Mouse (Mus musculus) liver, embryonic 13.5 days (tissue): ENCODE measurements around the gene P2rx7. TPM values are rescaled to one million over a fixed set of nuclear protein-coding genes. Genes with fewer than 3 reads are reported as not detected.
A peak's percentile ranks its signal among the peaks of the same experiment; 100 is the strongest.

Source experiments
- ATAC-seq: fragments of 200-750 bp; cut with Nextera tagmentation; 2 replicates; pipeline ENCODE4 v1.8.0; 2017; ENCODE audit warnings: low read depth, mild to moderate bottlenecking, moderate number of reproducible peaks, moderate library complexity
- DNase-seq: peaks from one replicate; pipeline ENCODE4 v3.0.0; 2022
- H3K27ac ChIP-seq: fragments of 300-500 bp; sonication (generic); 2 replicates; pipeline ENCODE4 v1.5.1; 2015; ENCODE audit warnings: moderate library complexity, mild to moderate bottlenecking, inconsistent platforms
- H3K27me3 ChIP-seq: fragments of 300-500 bp; sonication (generic); 2 replicates; pipeline ENCODE4 v1.6.1; 2015; ENCODE audit warnings: mild to moderate bottlenecking, inconsistent platforms
- H3K36me3 ChIP-seq: fragments of 300-500 bp; sonication (generic); 2 replicates; pipeline ENCODE4 v1.6.1; 2015; ENCODE audit warnings: mild to moderate bottlenecking, inconsistent platforms
- H3K4me1 ChIP-seq: fragments of 300-500 bp; sonication (generic); replicated peaks from 2 replicates; pipeline ENCODE4 v1.6.1; 2015; ENCODE audit warnings: inconsistent platforms
- H3K4me2 ChIP-seq: fragments of 300-500 bp; sonication (generic); 2 replicates; pipeline ENCODE4 v1.6.1; 2015; ENCODE audit warnings: inconsistent platforms, mild to moderate bottlenecking, moderate library complexity
- H3K4me3 ChIP-seq: fragments of 300-500 bp; sonication (generic); replicated peaks from 2 replicates; pipeline ENCODE4 v1.5.1; 2015; ENCODE audit warnings: mild to moderate bottlenecking, inconsistent platforms
- H3K9ac ChIP-seq: fragments of 300-500 bp; sonication (generic); 2 replicates; pipeline ENCODE4 v1.6.1; 2015; ENCODE audit warnings: mild to moderate bottlenecking, inconsistent platforms
- H3K9me3 ChIP-seq: fragments of 300-500 bp; sonication (generic); replicated peaks from 2 replicates; pipeline ENCODE4 v1.6.1; 2016; ENCODE audit warnings: inconsistent platforms
- WGBS: fragments of 180-500 bp; shearing (Covaris S2); methylation state at CpG from one replicate; pipeline ENCODE4 v1.1.7; 2015; ENCODE audit not compliant: insufficient replicate concordance; 5-methylcytosine and 5-hydroxymethylcytosine counted together
- polyA plus RNA-seq: library from polyadenylated mRNA; unstranded; fragments of >200 nt; fragmentation: Nextera tagmentation; extraction: Ambion mirVana; gene quantifications from 2 replicates; pipeline ENCODE4 v1.2.1, GENCODE M21; 2015

Gene P2rx7
- polyA plus RNA-seq, 1 experiment from 2014 or later = 1.3 TPM

GRCm38 (mm10) chr5:122624952-122625479, 18.7 kb upstream of the P2rx7 start:
- DNase-seq (no peak), ATAC-seq (peak; percentile 49; the same call in 1 of the 2 replicates)
- no peak overlapping the region for H3K4me2 ChIP-seq
- H3K9me3 ChIP-seq = no peaks in the 10 kb centered on the region
- H3K36me3 ChIP-seq = no peaks in the 10 kb centered on the region
- H3K9ac ChIP-seq = no peak overlapping the region
- H3K27me3 ChIP-seq = no peaks in the 10 kb centered on the region
- H3K27ac ChIP-seq = no peak overlapping the region
- peaks cover 25% of the 10 kb centered on the region for H3K4me1 ChIP-seq
- H3K4me3 ChIP-seq = no peak overlapping the region
- 53% methylated on average over 11 of the region's 11 CpGs for WGBS

GRCm38 (mm10) chr5:122625565-122626252, 18.0 kb upstream of the P2rx7 start:
- no peak overlapping the region for H3K4me2 ChIP-seq
- H3K9me3 ChIP-seq = no peaks in the 10 kb centered on the region
- ATAC-seq (no peak), DNase-seq (no peak)
- H3K9ac ChIP-seq = no peak overlapping the region
- WGBS = 68% methylated on average over 14 of the region's 14 CpGs
- H3K27me3 ChIP-seq = no peaks in the 10 kb centered on the region
- H3K4me1 ChIP-seq = peaks cover 25% of the 10 kb centered on the region
- no peak overlapping the region for H3K4me3 ChIP-seq
- H3K27ac ChIP-seq = no peak overlapping the region
- no peaks in the 10 kb centered on the region for H3K36me3 ChIP-seq

- no peaks in the 10 kb centered on the region for H3K27me3 ChIP-seq
- ATAC-seq = peak; percentile 60; the same call in 1 of the 2 replicates
- no peaks in the 10 kb centered on the region for H3K36me3 ChIP-seq
- H3K4me2 ChIP-seq = no peak overlapping the region
- no peak overlapping the region for H3K9ac ChIP-seq
- DNase-seq = peak; percentile 58
- 36% methylated on average over 2 of the region's 2 CpGs for WGBS
- no peak overlapping the region for H3K27ac ChIP-seq
- no peaks in the 10 kb centered on the region for H3K9me3 ChIP-seq
- peaks cover 19% of the 10 kb centered on the region for H3K4me1 ChIP-seq
- H3K4me3 ChIP-seq = no peak overlapping the region
These were observed 16.5 kb upstream of the P2rx7 start for GRCm38 (mm10) chr5:122627243-122627642.

- Histone ChIP-seq H3K4me3 (no peak overlapping the region), H3K27ac (no peak overlapping the region), H3K9me3 (no peaks in the 10 kb centered on the region), H3K4me2 (no peak overlapping the region), H3K4me1 (peaks cover 13% of the 10 kb centered on the region), H3K27me3 (no peaks in the 10 kb centered on the region), H3K9ac (no peak overlapping the region), H3K36me3 (no peaks in the 10 kb centered on the region)
- WGBS = 46% methylated on average over 8 of the region's 8 CpGs
- no peak for DNase-seq
- no peak for ATAC-seq
These were observed 8.5 kb upstream of the P2rx7 start for GRCm38 (mm10) chr5:122635228-122635627.

- H3K27ac ChIP-seq = no peak overlapping the region
- peaks cover 13% of the 10 kb centered on the region for H3K4me1 ChIP-seq
- no peaks in the 10 kb centered on the region for H3K27me3 ChIP-seq
- H3K4me2 ChIP-seq = no peak overlapping the region
- H3K9me3 ChIP-seq = no peaks in the 10 kb centered on the region
- ATAC-seq = no peak
- no peak for DNase-seq
- WGBS = 73% methylated on average over 9 of the region's 9 CpGs
- H3K4me3 ChIP-seq = no peak overlapping the region
- no peak overlapping the region for H3K9ac ChIP-seq
- H3K36me3 ChIP-seq = no peaks in the 10 kb centered on the region
These were observed 7.4 kb upstream of the P2rx7 start for GRCm38 (mm10) chr5:122636308-122636707.

GRCm38 (mm10) chr5:122636958-122637357, 6.8 kb upstream of the P2rx7 start:
- 0 out of 2 replicates have a peak overlapping the region, but pooled peaks have one; percentile 28 for H3K9ac ChIP-seq
- no peaks in the 10 kb centered on the region for H3K36me3 ChIP-seq
- no peaks in the 10 kb centered on the region for H3K9me3 ChIP-seq
- H3K4me3 ChIP-seq = no peak overlapping the region
- WGBS = 45% methylated on average over 16 of the region's 16 CpGs
- peaks cover 13% of the 10 kb centered on the region for H3K4me1 ChIP-seq
- DNase-seq = no peak
- H3K27me3 ChIP-seq = no peaks in the 10 kb centered on the region
- H3K4me2 ChIP-seq = 0 out of 2 replicates have a peak overlapping the region, but pooled peaks have one; percentile 9
- H3K27ac ChIP-seq = no peak overlapping the region
- ATAC-seq = no peak

GRCm38 (mm10) chr5:122638296-122638695, 5.4 kb upstream of the P2rx7 start:
- Histone ChIP-seq H3K4me3 (no peak overlapping the region), H3K4me1 (peaks cover 13% of the 10 kb centered on the region), H3K9ac (no peak overlapping the region), H3K27me3 (no peaks in the 10 kb centered on the region), H3K36me3 (no peaks in the 10 kb centered on the region), H3K4me2 (no peak overlapping the region), H3K9me3 (no peaks in the 10 kb centered on the region), H3K27ac (no peak overlapping the region)
- no peak for DNase-seq
- 27% methylated on average over 2 of the region's 2 CpGs for WGBS
- no peak for ATAC-seq

GRCm38 (mm10) chr5:122639517-122639916, 4.2 kb upstream of the P2rx7 start:
- Histone ChIP-seq H3K4me3 (no peak overlapping the region), H3K27me3 (no peaks in the 10 kb centered on the region; the same call in 1 of the 2 replicates), H3K9ac (no peak overlapping the region), H3K4me1 (peaks cover 24% of the 10 kb centered on the region), H3K9me3 (no peaks in the 10 kb centered on the region), H3K27ac (no peak overlapping the region), H3K36me3 (no peaks in the 10 kb centered on the region), H3K4me2 (no peak overlapping the region)
- DNase-seq (no peak), ATAC-seq (no peak)
- WGBS = 73% methylated on average over 4 of the region's 4 CpGs

- DNase-seq (no peak), ATAC-seq (no peak)
- H3K4me1 ChIP-seq = peaks cover 28% of the 10 kb centered on the region
- H3K4me3 ChIP-seq = no peak overlapping the region
- no peaks in the 10 kb centered on the region for H3K9me3 ChIP-seq
- no peak overlapping the region for H3K9ac ChIP-seq
- no peak overlapping the region for H3K4me2 ChIP-seq
- H3K27me3 ChIP-seq = no peaks in the 10 kb centered on the region; the same call in 1 of the 2 replicates
- no peak overlapping the region for H3K27ac ChIP-seq
- no peaks in the 10 kb centered on the region for H3K36me3 ChIP-seq
- WGBS = 72% methylated on average over 5 of the region's 5 CpGs
These were observed 3.7 kb upstream of the P2rx7 start for GRCm38 (mm10) chr5:122639986-122640385.

GRCm38 (mm10) chr5:122644111-122644607, 448 bp downstream of the P2rx7 start:
- 22% methylated on average over 15 of the region's 15 CpGs for WGBS
- Histone ChIP-seq H3K4me1 (peaks cover 28% of the 10 kb centered on the region), H3K36me3 (no peaks in the 10 kb centered on the region), H3K9ac (no peak overlapping the region), H3K4me3 (no peak overlapping the region), H3K27me3 (no peaks in the 10 kb centered on the region; the same call in 1 of the 2 replicates), H3K27ac (no peak overlapping the region), H3K9me3 (no peaks in the 10 kb centered on the region), H3K4me2 (peak overlapping the region; percentile 25; the same call in 1 of the 2 replicates)
- DNase-seq (peak; percentile 34), ATAC-seq (peak; percentile 66)

- no peak overlapping the region for H3K4me2 ChIP-seq
- WGBS = 13% methylated on average over 6 of the region's 6 CpGs
- H3K27ac ChIP-seq = no peak overlapping the region
- H3K9ac ChIP-seq = no peak overlapping the region
- H3K27me3 ChIP-seq = peaks cover 8% of the 10 kb centered on the region
- no peak for ATAC-seq
- peaks cover 36% of the 10 kb centered on the region for H3K4me1 ChIP-seq
- no peak for DNase-seq
- H3K4me3 ChIP-seq = no peak overlapping the region
- H3K9me3 ChIP-seq = no peaks in the 10 kb centered on the region
- H3K36me3 ChIP-seq = no peaks in the 10 kb centered on the region
These were observed 1.6 kb downstream of the P2rx7 start for GRCm38 (mm10) chr5:122645290-122645689.
